Mouse (Mus musculus) limb, embryonic 14.5 days (tissue): ENCODE measurements around the gene E130308A19Rik. TPM values are rescaled to one million over a fixed set of nuclear protein-coding genes. Genes with fewer than 3 reads are reported as not detected.

Source experiments
- ATAC-seq: fragments of 200-750 bp; cut with Nextera tagmentation; 2 replicates; pipeline ENCODE4 v1.8.0; 2017; ENCODE audit warnings: low read depth, moderate number of reproducible peaks, moderate TSS enrichment; ENCODE audit not compliant: low FRiP score
- DNase-seq: peaks from one replicate; pipeline ENCODE4 v3.0.0-alpha.2; 2015; ENCODE audit warnings: low spot score
- H3K27ac ChIP-seq: fragments of 300-500 bp; sonication (generic); replicated peaks from 2 replicates; pipeline ENCODE4 v1.5.1; 2014; ENCODE audit warnings: low read depth, mild to moderate bottlenecking, low read length, moderate library complexity, mixed read lengths
- H3K27me3 ChIP-seq: fragments of 300-500 bp; sonication (generic); 2 replicates; pipeline ENCODE4 v1.6.1; 2014; ENCODE audit warnings: low read length, mixed read lengths; ENCODE audit not compliant: control insufficient read depth, insufficient read depth
- H3K36me3 ChIP-seq: fragments of 300-500 bp; sonication (generic); 2 replicates; pipeline ENCODE4 v1.6.1; 2014; ENCODE audit warnings: mild to moderate bottlenecking, low read length, moderate library complexity, mixed read lengths; ENCODE audit not compliant: control insufficient read depth, insufficient read depth
- H3K4me1 ChIP-seq: fragments of 300-500 bp; sonication (generic); 2 replicates; pipeline ENCODE4 v1.6.1; 2014; ENCODE audit warnings: antibody characterized with exemption, low read length, mixed read lengths; ENCODE audit not compliant: control insufficient read depth, insufficient read depth
- H3K4me2 ChIP-seq: fragments of 300-500 bp; sonication (generic); replicated peaks from 2 replicates; pipeline ENCODE4 v1.6.1; 2014; ENCODE audit warnings: low read depth, mild to moderate bottlenecking, low read length, moderate library complexity; ENCODE audit not compliant: severe bottlenecking
- H3K4me3 ChIP-seq: fragments of 300-500 bp; sonication (generic); replicated peaks from 2 replicates; pipeline ENCODE4 v1.5.1; 2014; ENCODE audit warnings: low read length
- H3K9ac ChIP-seq: fragments of 300-500 bp; sonication (generic); 2 replicates; pipeline ENCODE4 v1.6.1; 2014; ENCODE audit warnings: mild to moderate bottlenecking, low read depth, low read length, moderate library complexity; ENCODE audit not compliant: severe bottlenecking
- H3K9me3 ChIP-seq: fragments of 300-500 bp; sonication (generic); 2 replicates; pipeline ENCODE4 v1.6.1; 2016; ENCODE audit warnings: low read length; ENCODE audit not compliant: control insufficient read depth
- POLR2A ChIP-seq: fragments of 200-500 bp; IDR thresholded peaks from 2 replicates; pipeline ENCODE4 v1.8.0; 2012; ENCODE audit warnings: inconsistent platforms, mild to moderate bottlenecking, moderate library complexity, borderline replicate concordance; ENCODE audit not compliant: insufficient read depth, insufficient read length; ENCODE audit errors: extremely low read depth
- WGBS: fragments of 180-500 bp; shearing (Covaris S2); extraction: QIAGEN DNeasy Blood & Tissue Kit; methylation state at CpG from one replicate; pipeline ENCODE4 v1.1.7; 2014; 5-methylcytosine and 5-hydroxymethylcytosine counted together
- polyA plus RNA-seq, 2 experiments: library from polyadenylated mRNA; depleted of rRNA in 1 of 2; stranded (reverse) in 1 of 2; unstranded in 1 of 2; fragments of >200 nt; fragmentation: Nextera tagmentation in 1 of 2; extraction: Ambion mirVana in 1 of 2; gene quantifications; 2 replicates each; pipeline versions ENCODE4 v1.2.1 to v1.2.3; 2012 to 2014

E130308A19Rik gene
- polyA plus RNA-seq, 2 experiments: 7.6 to 17.6 TPM

DNA sequence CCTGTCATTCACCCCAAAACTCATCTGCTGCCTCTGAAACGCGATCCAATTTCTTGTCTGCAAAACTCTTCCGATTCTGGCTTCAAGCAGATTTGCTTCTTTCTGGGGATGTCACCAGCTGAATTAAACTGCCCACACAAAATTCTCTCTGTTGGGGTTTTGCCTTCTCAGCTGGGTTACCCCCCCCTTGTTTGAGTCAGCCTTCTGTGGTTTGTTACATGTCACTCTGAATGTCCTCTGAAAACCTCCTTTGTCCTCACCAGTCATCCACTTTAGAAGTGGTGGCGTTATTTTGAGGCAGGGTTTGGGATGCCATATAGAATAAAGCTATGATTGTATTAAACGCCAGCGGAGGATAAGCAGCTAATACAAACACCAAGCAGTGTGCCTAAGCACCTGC lies 176.1 kb downstream of the E130308A19Rik start:
- TF ChIP-seq POLR2A: no peak
- no peak for DNase-seq
- no peak overlapping the region for H3K9ac ChIP-seq
- H3K4me2 ChIP-seq: no peak overlapping the region
- H3K4me3 ChIP-seq: no peak overlapping the region
- H3K27ac ChIP-seq: no peak overlapping the region
- WGBS: 85% methylated on average over 6 of the region's 6 CpGs
- H3K27me3 ChIP-seq: no peaks in the 10 kb centered on the region
- H3K9me3 ChIP-seq: no peaks in the 10 kb centered on the region
- peaks cover 8% of the 10 kb centered on the region; the same call in 1 of the 2 replicates for H3K4me1 ChIP-seq
- no peaks in the 10 kb centered on the region for H3K36me3 ChIP-seq
- no peak for ATAC-seq

DNA sequence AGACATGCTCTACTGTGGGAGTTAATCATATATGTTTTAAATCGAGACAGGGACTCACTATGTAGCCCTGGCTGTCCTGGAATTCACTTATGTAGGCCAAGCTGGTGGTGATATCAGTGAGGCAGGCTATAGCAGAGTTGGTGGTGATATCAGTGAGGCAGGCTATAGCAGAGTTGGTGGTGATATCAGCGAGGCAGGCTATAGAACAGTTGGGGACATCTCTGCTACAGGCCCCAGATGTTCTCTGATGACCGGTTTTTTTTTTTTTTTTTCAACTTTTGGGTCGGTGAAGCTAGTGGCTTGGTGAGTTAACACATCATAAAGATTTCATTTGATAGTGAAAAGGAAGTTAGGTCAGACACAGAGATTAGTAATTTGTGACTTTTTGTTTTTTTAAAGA lies 176.8 kb downstream of the E130308A19Rik start:
- H3K4me2 ChIP-seq: no peak overlapping the region
- ATAC-seq (no peak), DNase-seq (no peak)
- no peak overlapping the region for H3K27ac ChIP-seq
- H3K36me3 ChIP-seq: no peaks in the 10 kb centered on the region
- no peak overlapping the region for H3K9ac ChIP-seq
- WGBS: 53% methylated on average over 4 of the region's 4 CpGs
- no peaks in the 10 kb centered on the region for H3K27me3 ChIP-seq
- peaks cover 8% of the 10 kb centered on the region; the same call in 1 of the 2 replicates for H3K4me1 ChIP-seq
- H3K9me3 ChIP-seq: no peaks in the 10 kb centered on the region
- TF ChIP-seq POLR2A: no peak
- H3K4me3 ChIP-seq: no peak overlapping the region

DNA sequence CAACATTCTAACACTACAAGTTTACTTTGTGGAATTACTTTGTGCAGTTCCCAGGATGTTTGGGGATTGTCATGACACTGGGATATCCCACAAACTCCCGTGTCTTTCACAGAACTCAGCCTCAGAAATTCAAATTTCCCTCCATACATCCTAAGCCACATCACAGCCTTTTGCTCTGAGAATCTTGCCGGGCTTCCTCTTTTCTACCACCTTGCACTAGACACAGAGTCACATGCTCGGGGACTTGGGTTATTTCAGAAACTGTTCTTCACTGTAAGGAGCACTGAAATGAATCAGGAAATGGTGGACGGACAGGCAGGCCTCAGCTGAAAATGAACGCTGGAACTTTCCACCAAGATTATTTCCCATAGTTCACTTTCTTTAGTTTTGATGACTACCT lies 177.3 kb downstream of the E130308A19Rik start:
- Histone ChIP-seq H3K4me2 (no peak overlapping the region), H3K27ac (no peak overlapping the region), H3K9ac (no peak overlapping the region), H3K9me3 (no peaks in the 10 kb centered on the region), H3K36me3 (no peaks in the 10 kb centered on the region), H3K4me1 (peaks cover 8% of the 10 kb centered on the region; the same call in 1 of the 2 replicates), H3K4me3 (no peak overlapping the region), H3K27me3 (no peaks in the 10 kb centered on the region)
- no peak for TF ChIP-seq POLR2A
- DNase-seq: no peak
- ATAC-seq: no peak
- 75% methylated on average over 5 of the region's 5 CpGs for WGBS

DNA sequence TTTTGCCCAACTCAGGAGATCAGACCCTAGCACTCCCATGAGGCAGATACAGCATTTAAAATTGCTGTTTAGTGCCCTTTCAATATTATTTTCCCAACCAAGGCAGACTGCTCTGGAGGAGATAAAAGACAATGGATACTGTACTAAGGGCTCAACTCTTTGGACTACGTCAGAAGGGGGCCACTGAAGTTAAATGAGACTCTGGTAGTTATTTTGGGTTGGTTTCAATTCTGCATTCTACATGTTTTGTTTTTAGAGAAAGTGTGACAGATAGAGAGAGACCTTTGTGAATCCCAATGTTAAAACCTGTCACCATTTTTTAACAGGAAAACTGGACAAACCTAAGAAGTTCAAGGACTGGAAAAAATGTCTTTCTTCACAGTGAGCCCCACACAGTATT lies 178.7 kb downstream of the E130308A19Rik start:
- Histone ChIP-seq H3K27ac (no peak overlapping the region), H3K36me3 (no peaks in the 10 kb centered on the region), H3K4me2 (peak overlapping the region; percentile 97), H3K4me3 (peak overlapping the region; percentile 90), H3K27me3 (no peaks in the 10 kb centered on the region), H3K9me3 (no peaks in the 10 kb centered on the region), H3K9ac (no peak overlapping the region), H3K4me1 (peaks cover 8% of the 10 kb centered on the region; the same call in 1 of the 2 replicates)
- WGBS: 77% methylated on average over 1 of the region's 1 CpGs
- DNase-seq (no peak), ATAC-seq (no peak)
- no peak for TF ChIP-seq POLR2A

DNA sequence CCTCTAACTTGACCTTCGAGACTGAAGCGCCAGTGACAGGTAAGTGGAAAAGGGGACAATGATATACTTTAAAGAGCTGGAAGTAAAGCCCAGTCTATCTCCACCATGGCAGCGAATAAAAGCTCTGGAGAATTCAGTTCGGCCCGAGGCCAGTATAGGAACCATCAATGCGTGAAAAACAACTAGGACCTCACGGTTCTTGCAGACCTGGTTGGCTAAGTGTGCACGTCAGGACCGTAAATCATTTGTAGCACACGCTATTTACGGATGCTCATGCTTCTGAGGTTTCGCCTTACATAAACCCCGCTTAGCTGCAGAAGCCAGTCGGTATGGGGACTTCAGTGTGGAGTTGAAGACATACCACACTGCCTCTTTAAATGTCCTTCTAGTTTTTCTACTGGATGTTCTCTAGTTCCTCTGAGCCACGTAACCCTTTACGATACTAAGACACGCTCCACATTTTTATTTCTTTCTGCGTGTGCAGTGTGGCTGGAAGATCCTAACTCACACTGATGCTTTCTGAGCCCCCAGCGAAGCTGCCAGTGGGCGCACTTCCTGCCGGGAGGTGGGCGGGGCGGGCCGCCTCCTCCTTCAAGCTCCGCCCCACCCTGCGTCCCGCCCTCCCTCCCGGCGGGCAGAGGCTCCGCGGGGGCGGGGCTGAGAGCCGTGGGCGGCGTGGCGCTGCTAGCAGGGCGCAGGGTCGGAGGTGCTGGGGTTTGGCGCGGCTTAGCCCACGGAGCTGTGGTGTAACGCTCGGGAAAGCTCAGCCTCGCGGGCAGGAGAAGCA lies 179.4 kb downstream of the E130308A19Rik start, which contains the start of gene Snx30:
Gene Snx30 (plus strand): TSS at position 660 of the 787 bp plus-strand sequence.
- 2% methylated on average over 41 of the region's 45 CpGs for WGBS
- ATAC-seq: peak; percentile 95
- TF ChIP-seq POLR2A: peak; percentile 58; the same call in 1 of the 2 replicates
- H3K9me3 ChIP-seq: no peaks in the 10 kb centered on the region
- DNase-seq: peak; percentile 84
- no peaks in the 10 kb centered on the region for H3K36me3 ChIP-seq
- H3K27me3 ChIP-seq: no peaks in the 10 kb centered on the region
- peak within 1 kb of the TSS; percentile 82 for H3K9ac ChIP-seq
- peak within 1 kb of the TSS; percentile 90 for H3K4me3 ChIP-seq
- peak within 1 kb of the TSS; percentile 9 for H3K27ac ChIP-seq
- H3K4me2 ChIP-seq: peak within 1 kb of the TSS; percentile 97
- H3K4me1 ChIP-seq: peaks cover 8% of the 10 kb centered on the region; the same call in 1 of the 2 replicates
